Mouse (Mus musculus) Muller cell, postnatal 12 days (primary cell): ENCODE results near the gene Arl8a.

ENCODE experiments used
- DNase-seq: peaks from one replicate; pipeline ENCODE4 v3.0.0-alpha.2; 2015; ENCODE audit errors: inconsistent ontology term

Gene Arl8a

GRCm38 (mm10) chr1:135146077-135146945 is at the start of gene Arl8a:
TSS of gene Arl8a (plus strand) at chr1:135146824.
- DNase-seq = peak; percentile 91

DNA sequence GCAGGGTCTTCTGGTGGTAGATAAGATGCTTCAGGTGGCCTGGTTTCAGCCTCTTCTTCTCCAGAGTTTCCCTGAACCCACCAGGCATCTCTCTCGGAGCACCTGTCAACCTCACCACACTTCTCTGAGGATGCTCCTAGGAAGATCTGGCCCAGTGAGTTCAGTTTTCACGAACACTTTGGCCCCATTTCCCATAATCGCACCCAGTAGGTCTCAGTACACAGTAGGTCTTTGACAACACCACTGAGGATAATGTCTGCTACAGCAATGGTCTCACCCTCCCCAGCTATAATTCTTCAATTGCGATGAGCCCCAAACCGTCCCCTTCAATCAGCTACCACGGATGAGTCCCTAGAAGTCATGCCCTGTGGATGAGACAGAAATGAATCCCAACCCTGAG is 49.2 kb upstream of the Arl8a start:
- no peak for DNase-seq

GRCm38 (mm10) chr1:135098441-135098840 is 48.2 kb upstream of the Arl8a start:
- no peak for DNase-seq

GRCm38 (mm10) chr1:135100400-135100799 is 46.2 kb upstream of the Arl8a start:
- no peak for DNase-seq

- DNase-seq = peak; percentile 47
Observed at GRCm38 (mm10) chr1:135105124-135105523, 41.5 kb upstream of the Arl8a start, which contains the start of gene Lgr6. TSS of gene Lgr6 (minus strand) at chr1:135105276.

GRCm38 (mm10) chr1:135105951-135106350 is 40.7 kb upstream of the Arl8a start:
- DNase-seq = peak; percentile 50

GRCm38 (mm10) chr1:135108611-135109010 is 38.0 kb upstream of the Arl8a start:
- peak; percentile 32 for DNase-seq

- peak; percentile 36 for DNase-seq
Observed at GRCm38 (mm10) chr1:135110075-135110474, 36.5 kb upstream of the Arl8a start.

- peak; percentile 42 for DNase-seq
Observed at GRCm38 (mm10) chr1:135111271-135111670, 35.4 kb upstream of the Arl8a start.

GRCm38 (mm10) chr1:135112661-135113060 is 34.0 kb upstream of the Arl8a start:
- peak; percentile 44 for DNase-seq

- DNase-seq = no peak
Observed at GRCm38 (mm10) chr1:135124573-135125363, 21.9 kb upstream of the Arl8a start.

- DNase-seq = peak; percentile 30
Observed at GRCm38 (mm10) chr1:135125990-135126389, 20.6 kb upstream of the Arl8a start.

DNA sequence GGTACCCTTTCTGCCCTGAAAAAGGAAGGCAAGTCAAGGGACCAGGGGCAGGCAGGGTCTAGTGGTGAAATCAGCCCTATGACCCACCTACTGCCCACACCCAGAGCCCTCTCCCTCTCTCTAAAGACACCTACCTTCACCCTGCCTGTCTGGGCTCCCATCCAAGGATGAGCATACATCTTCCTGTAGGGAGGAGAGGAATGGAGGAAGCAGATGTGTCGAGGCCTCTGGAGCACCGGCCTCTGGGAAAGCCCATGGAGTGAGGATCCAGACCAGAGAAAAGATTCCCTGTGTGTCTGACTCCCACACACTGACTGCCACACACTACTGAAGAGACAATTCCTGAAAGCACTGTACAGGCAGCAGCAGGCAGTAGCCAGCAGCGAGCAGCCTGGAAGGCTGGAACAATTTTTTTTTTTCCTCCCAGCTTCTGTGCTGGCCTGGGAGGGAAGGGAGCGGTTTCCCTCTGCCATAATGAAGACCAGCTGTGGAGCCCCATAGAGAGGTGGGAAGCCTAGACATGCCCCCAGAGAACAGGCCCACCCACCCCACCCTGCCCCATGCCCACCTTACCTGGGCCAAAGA is 20.1 kb upstream of the Arl8a start:
- no peak for DNase-seq

- DNase-seq = peak; percentile 36
Observed at GRCm38 (mm10) chr1:135128011-135128441, 18.6 kb upstream of the Arl8a start.

DNA sequence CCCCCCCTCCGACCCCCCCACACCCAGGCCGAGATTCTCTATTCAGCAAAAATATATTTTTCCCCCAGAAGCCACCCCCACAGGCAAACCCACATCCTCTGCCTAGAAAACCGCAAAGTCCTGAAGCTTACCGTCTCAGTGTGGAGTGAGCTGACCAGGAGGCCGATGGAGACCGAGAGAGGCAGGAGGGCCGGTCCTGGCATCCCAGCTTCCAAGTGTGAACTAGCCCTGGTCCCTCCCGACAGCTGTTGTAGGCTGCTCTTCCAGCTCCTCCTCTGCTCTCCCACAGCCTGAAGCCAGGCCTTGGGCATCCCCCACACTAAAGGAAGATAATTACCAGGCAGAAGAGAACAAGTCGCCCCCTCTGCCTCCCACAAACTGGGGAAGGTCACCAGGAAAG is 17.6 kb upstream of the Arl8a start:
- DNase-seq = no peak

GRCm38 (mm10) chr1:135129543-135130183 is 17.0 kb upstream of the Arl8a start:
- no peak for DNase-seq

DNA sequence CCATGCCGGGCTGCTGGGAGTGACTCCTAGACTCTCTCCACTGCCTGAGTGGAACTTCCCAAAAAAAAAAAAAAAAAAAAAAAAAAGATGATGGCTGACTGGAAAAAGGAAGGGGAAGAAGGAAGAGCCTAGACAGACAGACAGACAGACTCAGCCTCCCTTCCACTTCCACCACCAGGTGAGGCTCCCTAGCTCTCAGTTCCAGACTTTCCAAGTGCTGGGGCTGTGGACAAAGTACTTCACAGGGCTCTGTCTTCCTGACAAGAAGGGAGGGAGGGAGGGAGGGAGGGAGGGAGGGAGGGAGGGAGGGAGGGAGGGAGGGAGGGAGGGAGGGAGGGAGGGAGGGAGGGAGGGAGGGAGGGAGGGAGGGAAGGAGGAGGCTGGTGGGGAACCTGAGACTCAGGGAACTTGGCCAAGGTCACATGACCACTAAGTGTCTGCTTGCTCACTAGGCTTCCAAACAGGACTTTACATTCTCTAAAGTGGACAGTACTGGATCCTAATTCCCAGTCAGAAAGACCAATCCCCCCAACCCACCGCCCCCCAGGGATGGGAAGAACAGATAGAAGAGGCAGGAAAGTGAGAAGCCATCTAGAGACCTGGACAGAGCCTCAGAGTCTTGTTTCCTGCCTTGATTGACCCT is 16.1 kb upstream of the Arl8a start:
- DNase-seq = no peak

- DNase-seq = no peak
Observed at GRCm38 (mm10) chr1:135131034-135131433, 15.6 kb upstream of the Arl8a start.

- no peak for DNase-seq
Observed at GRCm38 (mm10) chr1:135131560-135131959, 15.1 kb upstream of the Arl8a start.

GRCm38 (mm10) chr1:135132473-135132872 is 14.2 kb upstream of the Arl8a start, which contains the start of gene Ptpn7:
TSS of gene Ptpn7 (plus strand) at chr1:135132700.
- DNase-seq = peak; percentile 87

DNA sequence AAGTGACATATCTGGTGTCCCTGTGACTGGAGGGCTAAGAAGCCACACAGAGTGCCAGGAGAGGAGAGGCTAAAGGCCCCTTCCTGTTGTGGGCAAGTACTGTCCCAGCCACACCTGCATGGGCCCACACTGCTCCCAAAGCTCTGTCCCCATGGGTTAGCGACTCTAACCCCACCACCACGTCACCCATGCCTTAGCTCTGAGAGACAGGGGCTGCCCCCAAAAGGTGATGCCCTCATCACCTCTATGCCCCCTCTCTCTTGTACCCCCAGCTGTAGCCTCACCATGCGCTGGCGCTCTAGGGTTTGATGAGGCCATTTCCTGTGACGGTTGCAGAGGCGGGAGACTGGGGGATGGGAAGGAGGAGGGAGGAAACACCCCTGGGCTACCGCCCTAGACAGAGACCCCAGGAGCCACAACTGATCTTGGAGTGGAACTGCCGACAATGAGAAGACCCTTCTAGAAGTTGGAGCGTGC is 13.7 kb upstream of the Arl8a start:
- no peak for DNase-seq
